Mouse (Mus musculus) hindbrain, embryonic 15.5 days (tissue): ENCODE results near the gene Fchsd2. TPM values are rescaled to one million over a fixed set of nuclear protein-coding genes. Genes with fewer than 3 reads are reported as not detected.

Experiments used
- ATAC-seq: fragments of 200-750 bp; cut with Nextera tagmentation; 2 replicates; pipeline ENCODE4 v1.8.0; 2017; ENCODE audit warnings: low read depth, moderate number of reproducible peaks, moderate TSS enrichment; ENCODE audit not compliant: low FRiP score
- H3K27ac ChIP-seq: fragments of 300-500 bp; sonication (generic); replicated peaks from 2 replicates; pipeline ENCODE4 v1.5.1; 2015; ENCODE audit warnings: mild to moderate bottlenecking, inconsistent platforms
- H3K27me3 ChIP-seq: fragments of 300-500 bp; sonication (generic); 2 replicates; pipeline ENCODE4 v1.6.1; 2015; ENCODE audit warnings: control low read depth, inconsistent platforms
- H3K36me3 ChIP-seq: fragments of 300-500 bp; sonication (generic); 2 replicates; pipeline ENCODE4 v1.6.1; 2015; ENCODE audit warnings: control low read depth, inconsistent platforms
- H3K4me1 ChIP-seq: fragments of 300-500 bp; sonication (generic); replicated peaks from 2 replicates; pipeline ENCODE4 v1.6.1; 2015; ENCODE audit warnings: control low read depth, inconsistent platforms
- H3K4me2 ChIP-seq: fragments of 300-500 bp; sonication (generic); 2 replicates; pipeline ENCODE4 v1.6.1; 2015; ENCODE audit warnings: moderate library complexity, mild to moderate bottlenecking, inconsistent platforms
- H3K4me3 ChIP-seq: fragments of 300-500 bp; sonication (generic); 2 replicates; pipeline ENCODE4 v1.5.1; 2015; ENCODE audit warnings: mild to moderate bottlenecking, inconsistent platforms
- H3K9ac ChIP-seq: fragments of 300-500 bp; sonication (generic); 2 replicates; pipeline ENCODE4 v1.6.1; 2015; ENCODE audit warnings: inconsistent platforms
- H3K9me3 ChIP-seq: fragments of 300-500 bp; sonication (generic); 2 replicates; pipeline ENCODE4 v1.6.1; 2016; ENCODE audit warnings: control low read depth, inconsistent platforms
- WGBS: fragments of 180-500 bp; shearing (Covaris S2); methylation state at CpG from one replicate; pipeline ENCODE4 v1.1.7; 2015; 5-methylcytosine and 5-hydroxymethylcytosine counted together
- polyA plus RNA-seq: library from polyadenylated mRNA; unstranded; fragments of >200 nt; fragmentation: Nextera tagmentation; extraction: Ambion mirVana; gene quantifications from 2 replicates; pipeline ENCODE4 v1.2.1, GENCODE M21; 2015

Fchsd2 gene
- polyA plus RNA-seq, 1 experiment from 2014 or later = 40.5 TPM

GRCm38 (mm10) chr7:101293611-101294010 lies 200.9 kb downstream of the Fchsd2 start:
- ATAC-seq = no peak
- Histone ChIP-seq H3K36me3 (peaks cover 10% of the 10 kb centered on the region; the same call in 1 of the 2 replicates), H3K9me3 (no peaks in the 10 kb centered on the region), H3K27me3 (peaks cover 5% of the 10 kb centered on the region; the same call in 1 of the 2 replicates), H3K9ac (no peak overlapping the region), H3K27ac (no peak overlapping the region), H3K4me1 (peaks cover 14% of the 10 kb centered on the region), H3K4me3 (no peak overlapping the region), H3K4me2 (no peak overlapping the region)
- 56% methylated on average over 4 of the region's 4 CpGs for WGBS

- Histone ChIP-seq H3K9me3 (no peaks in the 10 kb centered on the region), H3K9ac (no peak overlapping the region), H3K4me2 (no peak overlapping the region), H3K27ac (no peak overlapping the region), H3K4me1 (peaks cover 18% of the 10 kb centered on the region), H3K36me3 (0 out of 2 replicates have a peak, but pooled peaks cover 1% of the 10 kb centered on the region), H3K27me3 (peaks cover 14% of the 10 kb centered on the region), H3K4me3 (no peak overlapping the region)
- 53% methylated on average over 1 of the region's 1 CpGs for WGBS
- no peak for ATAC-seq
Measured at GRCm38 (mm10) chr7:101295438-101295837, 202.8 kb downstream of the Fchsd2 start.

DNA sequence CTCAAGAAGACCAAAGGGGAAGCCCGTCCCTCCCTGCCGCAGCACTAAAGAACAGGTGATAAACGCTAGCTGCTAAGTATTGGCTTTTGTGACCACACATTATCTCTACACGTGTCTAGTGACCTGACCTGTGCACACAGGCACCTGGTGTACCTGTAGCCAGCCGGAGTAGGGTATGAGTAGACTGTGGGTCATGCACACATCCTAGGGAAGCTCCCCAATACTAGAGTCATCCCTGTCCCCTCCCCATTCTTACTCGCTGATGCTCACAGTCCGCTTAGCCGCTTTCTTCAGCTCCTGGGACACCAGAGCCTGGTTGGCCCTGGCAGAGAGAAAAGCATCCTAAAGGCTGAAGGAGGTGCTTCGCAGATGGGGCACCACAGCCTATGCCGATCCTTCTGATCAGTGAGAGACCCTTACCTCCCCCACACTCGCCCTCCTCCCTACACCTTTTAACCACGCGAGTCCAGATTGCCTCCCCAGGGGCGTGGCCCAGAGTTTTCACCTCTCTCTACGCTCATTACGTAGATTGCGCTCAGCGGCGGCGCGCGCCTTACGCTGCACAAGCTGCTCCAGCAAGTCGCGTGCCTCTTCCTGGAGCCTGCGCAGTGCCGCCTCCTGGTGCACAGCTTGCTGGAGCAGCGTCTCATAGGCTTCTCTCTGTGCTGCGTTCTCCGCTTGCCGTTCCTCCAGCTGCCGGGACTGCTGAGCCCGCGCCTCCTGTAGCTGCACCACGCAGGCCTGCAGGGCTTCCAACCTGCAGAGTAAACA lies 203.8 kb downstream of the Fchsd2 start:
- ATAC-seq = peak; percentile 90
- H3K27ac ChIP-seq = peak overlapping the region; percentile 77
- peak overlapping the region; percentile 45 for H3K9ac ChIP-seq

DNA sequence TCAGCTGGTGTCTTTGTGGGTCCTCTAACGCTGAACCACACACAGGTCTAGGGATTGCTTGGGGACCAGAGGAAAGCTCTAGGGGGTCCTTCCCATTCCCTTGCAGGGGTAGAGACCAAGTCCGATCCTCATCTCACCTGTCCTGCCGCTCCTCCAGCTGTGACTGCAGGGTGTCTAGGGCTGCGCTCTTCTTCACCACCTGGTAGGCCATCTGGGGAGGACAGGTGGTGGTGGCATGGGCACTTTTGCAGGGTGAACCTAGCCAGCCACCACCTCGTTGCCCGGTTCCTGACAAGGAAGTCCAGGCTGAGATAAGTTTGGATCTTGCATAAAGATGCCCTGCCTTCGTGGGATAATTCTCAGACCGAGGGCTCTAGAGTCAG lies 204.4 kb downstream of the Fchsd2 start:
- Histone ChIP-seq H3K9ac (peak overlapping the region; percentile 45), H3K9me3 (no peaks in the 10 kb centered on the region), H3K4me2 (peak overlapping the region; percentile 74), H3K27ac (peak overlapping the region; percentile 77), H3K4me1 (peaks cover 27% of the 10 kb centered on the region), H3K27me3 (peaks cover 15% of the 10 kb centered on the region), H3K4me3 (peak overlapping the region; percentile 39), H3K36me3 (no peaks in the 10 kb centered on the region)
- WGBS = 22% methylated on average over 8 of the region's 8 CpGs
- ATAC-seq = no peak

More for the DNA sequence above, 203.8 kb downstream of the Fchsd2 start:
- Histone ChIP-seq H3K4me2 (peak overlapping the region; percentile 74), H3K4me1 (peaks cover 27% of the 10 kb centered on the region), H3K36me3 (no peaks in the 10 kb centered on the region), H3K27me3 (peaks cover 15% of the 10 kb centered on the region), H3K4me3 (peak overlapping the region; percentile 39), H3K9me3 (no peaks in the 10 kb centered on the region)
- whole genome bisulfite sequencing = 11% methylated on average over 35 of the region's 35 CpGs

GRCm38 (mm10) chr7:101298375-101298774 lies 205.7 kb downstream of the Fchsd2 start:
- H3K4me3 ChIP-seq = no peak overlapping the region
- H3K9me3 ChIP-seq = no peaks in the 10 kb centered on the region
- H3K4me1 ChIP-seq = peaks cover 34% of the 10 kb centered on the region
- ATAC-seq = no peak
- WGBS = 83% methylated on average over 3 of the region's 3 CpGs
- H3K9ac ChIP-seq = no peak overlapping the region
- no peak overlapping the region for H3K4me2 ChIP-seq
- no peaks in the 10 kb centered on the region for H3K36me3 ChIP-seq
- no peak overlapping the region for H3K27ac ChIP-seq
- H3K27me3 ChIP-seq = peaks cover 15% of the 10 kb centered on the region

- Histone ChIP-seq H3K4me2 (peak overlapping the region; percentile 70), H3K9ac (peak overlapping the region; percentile 46), H3K4me1 (peaks cover 29% of the 10 kb centered on the region), H3K36me3 (no peaks in the 10 kb centered on the region), H3K9me3 (no peaks in the 10 kb centered on the region), H3K4me3 (peak overlapping the region; percentile 60), H3K27me3 (peaks cover 15% of the 10 kb centered on the region), H3K27ac (peak overlapping the region; percentile 55)
- WGBS = 1% methylated on average over 30 of the region's 30 CpGs
- ATAC-seq = no peak; the same call in 1 of the 2 replicates
Measured at GRCm38 (mm10) chr7:101301361-101301880, 208.8 kb downstream of the Fchsd2 start.

- Histone ChIP-seq H3K36me3 (no peaks in the 10 kb centered on the region), H3K4me2 (peak within 1 kb of the TSS; percentile 70), H3K9me3 (no peaks in the 10 kb centered on the region), H3K4me1 (peaks cover 23% of the 10 kb centered on the region), H3K27ac (peak within 1 kb of the TSS; percentile 55), H3K4me3 (peak within 1 kb of the TSS; percentile 60), H3K9ac (peak within 1 kb of the TSS; percentile 46), H3K27me3 (peaks cover 15% of the 10 kb centered on the region)
- under 1% methylated on average over 39 of the region's 39 CpGs for WGBS
- peak; percentile 94 for ATAC-seq
Measured at GRCm38 (mm10) chr7:101301881-101302456, 209.3 kb downstream of the Fchsd2 start, which contains the start of gene Atg16l2. Gene Atg16l2 (minus strand): TSS chr7:101302251.

DNA sequence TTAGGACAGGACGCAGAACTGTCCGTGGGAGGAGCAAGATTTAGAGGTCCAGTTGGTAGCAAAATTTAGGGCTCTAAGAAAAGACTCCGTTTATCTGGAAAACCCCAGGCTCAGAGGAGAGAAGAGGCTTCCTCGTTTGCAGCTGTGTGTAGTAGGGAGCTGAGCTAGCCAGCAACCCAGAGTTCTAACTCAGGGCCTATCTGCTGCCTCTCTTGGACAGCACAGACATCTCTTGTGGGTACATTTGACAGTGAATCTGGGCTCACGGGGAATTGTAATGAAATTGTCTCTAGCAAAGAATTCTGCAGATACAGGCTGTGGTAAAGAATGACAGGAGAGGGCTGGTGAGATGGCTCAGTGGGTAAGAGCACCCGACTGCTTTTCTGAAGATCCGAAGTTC lies 210.0 kb downstream of the Fchsd2 start:
- Histone ChIP-seq H3K36me3 (no peaks in the 10 kb centered on the region), H3K4me1 (peaks cover 20% of the 10 kb centered on the region), H3K4me3 (peak overlapping the region; percentile 60), H3K9ac (peak overlapping the region; percentile 46), H3K9me3 (no peaks in the 10 kb centered on the region), H3K27ac (peak overlapping the region; percentile 55), H3K4me2 (peak overlapping the region; percentile 70), H3K27me3 (peaks cover 13% of the 10 kb centered on the region)
- no peak for ATAC-seq
- WGBS = 32% methylated on average over 7 of the region's 7 CpGs

GRCm38 (mm10) chr7:101306841-101307240 lies 214.2 kb downstream of the Fchsd2 start:
- 65% methylated on average over 2 of the region's 2 CpGs for WGBS
- H3K4me3 ChIP-seq = no peak overlapping the region
- no peak overlapping the region for H3K4me2 ChIP-seq
- H3K27me3 ChIP-seq = no peaks in the 10 kb centered on the region
- H3K36me3 ChIP-seq = no peaks in the 10 kb centered on the region
- no peak overlapping the region for H3K27ac ChIP-seq
- no peak for ATAC-seq
- no peak overlapping the region for H3K9ac ChIP-seq
- no peaks in the 10 kb centered on the region for H3K9me3 ChIP-seq
- peaks cover 7% of the 10 kb centered on the region for H3K4me1 ChIP-seq

DNA sequence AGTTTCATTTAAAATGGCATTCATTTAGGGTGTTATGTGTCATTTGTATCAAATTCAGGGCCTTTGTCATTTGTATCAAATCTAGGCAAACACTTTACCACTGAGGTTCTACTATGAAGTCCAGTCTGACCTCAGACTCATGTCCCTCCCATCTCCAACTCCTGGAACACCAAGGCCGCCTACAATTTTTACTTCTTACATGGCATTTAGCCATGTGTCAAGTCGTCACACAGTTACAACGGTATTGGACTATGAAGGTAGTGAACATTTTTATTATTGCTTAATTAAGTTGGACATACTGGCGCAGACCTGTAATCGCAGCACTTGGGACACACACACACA lies 217.3 kb downstream of the Fchsd2 start:
- Histone ChIP-seq H3K36me3 (no peaks in the 10 kb centered on the region), H3K9ac (peak overlapping the region; percentile 55; the same call in 1 of the 2 replicates), H3K4me3 (peak overlapping the region; percentile 59), H3K4me2 (peak overlapping the region; percentile 59), H3K4me1 (no peaks in the 10 kb centered on the region), H3K9me3 (no peaks in the 10 kb centered on the region), H3K27ac (peak overlapping the region; percentile 89), H3K27me3 (no peaks in the 10 kb centered on the region)
- no peak for ATAC-seq
- WGBS = 34% methylated on average over 5 of the region's 5 CpGs

DNA sequence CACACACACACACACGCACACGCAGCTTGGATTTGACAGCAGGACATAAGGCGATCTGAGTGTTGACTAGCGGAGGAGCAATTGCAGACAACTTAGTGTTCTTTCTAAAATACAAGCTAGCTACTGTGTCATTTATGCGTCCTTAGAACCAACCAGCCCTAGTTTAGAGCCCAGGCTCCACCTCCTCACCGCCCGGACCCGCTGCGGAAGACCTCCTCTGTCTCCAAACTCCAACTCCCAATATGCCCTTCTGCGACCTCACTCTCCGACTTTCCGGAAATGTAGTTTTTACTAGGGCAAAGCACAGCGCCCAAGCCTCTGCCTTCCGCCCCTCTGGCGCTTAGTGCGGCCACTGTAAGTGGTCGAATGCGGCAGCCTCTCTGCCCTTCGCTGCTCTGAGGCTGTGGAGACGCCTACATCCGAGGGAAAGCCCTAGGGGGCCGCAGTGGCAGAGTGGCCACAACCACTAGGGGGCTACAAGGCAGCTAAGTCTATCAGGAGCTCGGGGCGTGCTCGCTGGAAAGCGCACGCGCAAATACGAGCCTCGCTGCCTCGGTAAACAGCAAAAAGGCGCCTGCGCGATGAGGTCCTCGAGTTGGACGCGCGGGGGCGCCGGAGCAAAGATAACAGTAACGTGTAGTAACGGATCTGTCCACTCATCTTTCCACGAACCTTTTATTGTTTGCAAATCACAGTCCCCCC lies 217.8 kb downstream of the Fchsd2 start:
- ATAC-seq = peak; percentile 94
- Histone ChIP-seq H3K4me2 (peak overlapping the region; percentile 59), H3K36me3 (no peaks in the 10 kb centered on the region)

More for the DNA sequence above, 217.8 kb downstream of the Fchsd2 start:
- Histone ChIP-seq H3K27ac (peak overlapping the region; percentile 89), H3K9me3 (no peaks in the 10 kb centered on the region), H3K4me3 (peak overlapping the region; percentile 59), H3K9ac (peak overlapping the region; percentile 55), H3K27me3 (no peaks in the 10 kb centered on the region), H3K4me1 (no peaks in the 10 kb centered on the region)
- under 1% methylated on average over 43 of the region's 43 CpGs for WGBS
